Mouse (Mus musculus) hindbrain, embryonic 16.5 days (tissue): ENCODE results near the gene Pzp. TPM values are rescaled to one million over a fixed set of nuclear protein-coding genes. Genes with fewer than 3 reads are reported as not detected.

Experiments
- ATAC-seq: fragments of 200-750 bp; cut with Nextera tagmentation; 2 replicates; pipeline ENCODE4 v1.8.0; 2017; ENCODE audit warnings: moderate TSS enrichment, moderate library complexity
- H3K27ac ChIP-seq: fragments of 300-500 bp; sonication (generic); 2 replicates; pipeline ENCODE4 v1.5.1; 2014; ENCODE audit warnings: low read depth, mild to moderate bottlenecking, control low read depth, low read length, moderate library complexity
- H3K27me3 ChIP-seq: fragments of 300-500 bp; sonication (generic); replicated peaks from 2 replicates; pipeline ENCODE4 v1.6.1; 2014; ENCODE audit warnings: low read length; ENCODE audit not compliant: control insufficient read depth, insufficient read depth
- H3K36me3 ChIP-seq: fragments of 300-500 bp; sonication (generic); 2 replicates; pipeline ENCODE4 v1.6.1; 2014; ENCODE audit warnings: mild to moderate bottlenecking, low read length, moderate library complexity, mixed read lengths; ENCODE audit not compliant: control insufficient read depth, insufficient read depth
- H3K4me1 ChIP-seq: fragments of 300-500 bp; sonication (generic); 2 replicates; pipeline ENCODE4 v1.6.1; 2014; ENCODE audit warnings: low read depth, low read length; ENCODE audit not compliant: control insufficient read depth, insufficient read depth
- H3K4me2 ChIP-seq: fragments of 300-500 bp; sonication (generic); 2 replicates; pipeline ENCODE4 v1.6.1; 2014; ENCODE audit warnings: mild to moderate bottlenecking, low read length, control low read depth, moderate library complexity
- H3K4me3 ChIP-seq: fragments of 300-500 bp; sonication (generic); 2 replicates; pipeline ENCODE4 v1.5.1; 2014; ENCODE audit warnings: mild to moderate bottlenecking, low read length, control low read depth, moderate library complexity
- H3K9ac ChIP-seq: fragments of 300-500 bp; sonication (generic); 2 replicates; pipeline ENCODE4 v1.6.1; 2014; ENCODE audit warnings: low read depth, mild to moderate bottlenecking, control low read depth, low read length, moderate library complexity
- H3K9me3 ChIP-seq: fragments of 300-500 bp; sonication (generic); 2 replicates; pipeline ENCODE4 v1.6.1; 2014; ENCODE audit warnings: mild to moderate bottlenecking, low read length, moderate library complexity; ENCODE audit not compliant: control insufficient read depth
- WGBS: fragments of 180-500 bp; shearing (Covaris S2); extraction: QIAGEN DNeasy Blood & Tissue Kit; methylation state at CpG from one replicate; pipeline ENCODE4 v1.1.7; 2014; 5-methylcytosine and 5-hydroxymethylcytosine counted together
- polyA plus RNA-seq: library from polyadenylated mRNA; unstranded; fragments of >200 nt; fragmentation: Nextera tagmentation; extraction: Ambion mirVana; gene quantifications from 2 replicates; pipeline ENCODE4 v1.2.1, GENCODE M21; 2015

The Pzp gene
- polyA plus RNA-seq, 1 experiment from 2014 or later: 0.34 TPM

GRCm38 (mm10) chr6:128445761-128446535, 80.6 kb downstream of the Pzp start:
- Histone ChIP-seq H3K36me3 (no peaks in the 10 kb centered on the region), H3K4me1 (peaks cover 4% of the 10 kb centered on the region; the same call in 1 of the 2 replicates), H3K27ac (no peak overlapping the region), H3K9ac (0 out of 2 replicates have a peak overlapping the region, but pooled peaks have one; percentile 30), H3K9me3 (no peaks in the 10 kb centered on the region), H3K4me2 (peak overlapping the region; percentile 59), H3K27me3 (no peaks in the 10 kb centered on the region), H3K4me3 (peak overlapping the region; percentile 25)
- ATAC-seq: peak; percentile 87
- WGBS: 15% methylated on average over 14 of the region's 14 CpGs

GRCm38 (mm10) chr6:128440238-128440637, 86.3 kb downstream of the Pzp start:
- no peak for ATAC-seq

GRCm38 (mm10) chr6:128438871-128439341, 87.6 kb downstream of the Pzp start:
- Histone ChIP-seq H3K27ac (peak overlapping the region; percentile 94), H3K27me3 (no peaks in the 10 kb centered on the region), H3K9ac (peak overlapping the region; percentile 65), H3K4me1 (peaks cover 14% of the 10 kb centered on the region), H3K36me3 (peaks cover 16% of the 10 kb centered on the region), H3K4me3 (peak overlapping the region; percentile 90), H3K4me2 (peak overlapping the region; percentile 82), H3K9me3 (no peaks in the 10 kb centered on the region)
- WGBS: 23% methylated on average over 18 of the region's 18 CpGs
- peak; percentile 73; the same call in 1 of the 2 replicates for ATAC-seq

More at GRCm38 (mm10) chr6:128440238-128440637, 86.3 kb downstream of the Pzp start:
- Histone ChIP-seq H3K4me2 (no peak overlapping the region), H3K4me3 (no peak overlapping the region), H3K36me3 (peaks cover 3% of the 10 kb centered on the region), H3K9me3 (no peaks in the 10 kb centered on the region), H3K4me1 (peaks cover 14% of the 10 kb centered on the region), H3K9ac (no peak overlapping the region), H3K27ac (no peak overlapping the region), H3K27me3 (no peaks in the 10 kb centered on the region)
- WGBS: 96% methylated on average over 2 of the region's 2 CpGs

GRCm38 (mm10) chr6:128438317-128438870, 88.1 kb downstream of the Pzp start, which contains the start of gene Fkbp4:
TSS of gene Fkbp4 (minus strand) at chr6:128438677.
- Histone ChIP-seq H3K36me3 (peaks cover 21% of the 10 kb centered on the region), H3K4me1 (peaks cover 14% of the 10 kb centered on the region), H3K4me2 (peak within 1 kb of the TSS; percentile 82), H3K4me3 (peak within 1 kb of the TSS; percentile 90), H3K27me3 (no peaks in the 10 kb centered on the region), H3K9me3 (no peaks in the 10 kb centered on the region), H3K9ac (peak within 1 kb of the TSS; percentile 98), H3K27ac (peak within 1 kb of the TSS; percentile 94)
- under 1% methylated on average over 60 of the region's 67 CpGs for WGBS
- ATAC-seq: peak; percentile 95

GRCm38 (mm10) chr6:128437731-128438316, 88.7 kb downstream of the Pzp start:
- Histone ChIP-seq H3K4me1 (peaks cover 14% of the 10 kb centered on the region), H3K27me3 (no peaks in the 10 kb centered on the region), H3K36me3 (peaks cover 27% of the 10 kb centered on the region), H3K4me3 (peak overlapping the region; percentile 90), H3K9ac (peak overlapping the region; percentile 98), H3K4me2 (peak overlapping the region; percentile 82), H3K27ac (peak overlapping the region; percentile 94), H3K9me3 (no peaks in the 10 kb centered on the region)
- peak; percentile 62 for ATAC-seq
- under 1% methylated on average over 50 of the region's 52 CpGs for WGBS

GRCm38 (mm10) chr6:128437288-128437687, 89.2 kb downstream of the Pzp start:
- Histone ChIP-seq H3K4me3 (peak overlapping the region; percentile 90), H3K27ac (peak overlapping the region; percentile 94), H3K9ac (peak overlapping the region; percentile 98), H3K4me1 (peaks cover 17% of the 10 kb centered on the region), H3K27me3 (no peaks in the 10 kb centered on the region), H3K9me3 (no peaks in the 10 kb centered on the region), H3K36me3 (peaks cover 32% of the 10 kb centered on the region), H3K4me2 (peak overlapping the region; percentile 82)
- 2% methylated on average over 10 of the region's 10 CpGs for WGBS
- ATAC-seq: no peak; the same call in 1 of the 2 replicates

- peaks cover 40% of the 10 kb centered on the region for H3K36me3 ChIP-seq
- peak overlapping the region; percentile 82 for H3K4me2 ChIP-seq
- peak overlapping the region; percentile 90 for H3K4me3 ChIP-seq
- no peak for ATAC-seq
- no peak overlapping the region for H3K27ac ChIP-seq
- WGBS: 89% methylated on average over 8 of the region's 8 CpGs
- H3K27me3 ChIP-seq: no peaks in the 10 kb centered on the region
- H3K9me3 ChIP-seq: no peaks in the 10 kb centered on the region
- H3K9ac ChIP-seq: no peak overlapping the region; the same call in 1 of the 2 replicates
- peaks cover 17% of the 10 kb centered on the region for H3K4me1 ChIP-seq
These were observed 90.0 kb downstream of the Pzp start for GRCm38 (mm10) chr6:128436356-128437005.

GRCm38 (mm10) chr6:128435474-128435873, 91.0 kb downstream of the Pzp start:
- no peak for ATAC-seq
- peaks cover 17% of the 10 kb centered on the region for H3K4me1 ChIP-seq
- H3K9me3 ChIP-seq: no peaks in the 10 kb centered on the region
- H3K4me3 ChIP-seq: no peak overlapping the region
- no peak overlapping the region for H3K4me2 ChIP-seq
- no peaks in the 10 kb centered on the region for H3K27me3 ChIP-seq
- peaks cover 47% of the 10 kb centered on the region for H3K36me3 ChIP-seq
- H3K27ac ChIP-seq: no peak overlapping the region
- 81% methylated on average over 5 of the region's 5 CpGs for WGBS
- no peak overlapping the region for H3K9ac ChIP-seq
